Mouse (Mus musculus) MEL (cell line): ENCODE data around the gene Faap24. TPM values are rescaled to one million over a fixed set of nuclear protein-coding genes. Genes with fewer than 3 reads are reported as not detected.
A peak's percentile ranks its signal among the peaks of the same experiment; 100 is the strongest.

ENCODE experiments used
- DNase-seq: peaks from one replicate; pipeline ENCODE4 v3.0.0; 2011; ENCODE audit warnings: low read depth, low spot score
- H3K27ac ChIP-seq: 2 replicates; pipeline ENCODE4 v1.5.1; 2012; ENCODE audit warnings: low read depth, mild to moderate bottlenecking, control low read depth, low read length, moderate library complexity; ENCODE audit not compliant: control insufficient read depth
- H3K27me3 ChIP-seq, 2 experiments: fragments of 150-350 bp in 1 of 2; sonication (generic) in 1 of 2; 2 replicates each; pipeline ENCODE4 v1.6.1; 2012; ENCODE audit warnings: low read length in 2 of 2, mild to moderate bottlenecking in 2 of 2, improper control_type of control experiment in 1 of 2, moderate library complexity in 1 of 2; ENCODE audit not compliant: insufficient read depth in 2 of 2, control insufficient read depth in 1 of 2
- H3K36me3 ChIP-seq, 2 experiments: 2 replicates each; pipeline ENCODE4 v1.6.1; 2012 to 2014; ENCODE audit warnings: low read length in 2 of 2, improper control_type of control experiment in 1 of 2, inconsistent platforms in 1 of 2, mild to moderate bottlenecking in 1 of 2; ENCODE audit not compliant: insufficient read depth in 2 of 2, control insufficient read depth in 1 of 2
- H3K4me1 ChIP-seq, 2 experiments: fragments of 150-350 bp in 1 of 2; sonication (generic) in 1 of 2; 2 replicates each; pipeline ENCODE4 v1.6.1; 2012; ENCODE audit warnings: low read length in 2 of 2, improper control_type of control experiment in 1 of 2, mild to moderate bottlenecking in 1 of 2; ENCODE audit not compliant: insufficient read depth in 2 of 2, control insufficient read depth in 1 of 2
- H3K4me3 ChIP-seq, 2 experiments: fragments of 150-350 bp in 1 of 2; sonication (generic) in 1 of 2; 2 replicates each; pipeline ENCODE4 v1.5.1; 2012; ENCODE audit warnings: low read depth in 2 of 2, low read length in 2 of 2, mild to moderate bottlenecking in 2 of 2, moderate library complexity in 2 of 2, control low read depth in 1 of 2, improper control_type of control experiment in 1 of 2; ENCODE audit not compliant: control insufficient read depth in 1 of 2, insufficient read depth in 1 of 2
- H3K79me2 ChIP-seq: 2 replicates; pipeline ENCODE4 v1.6.1; 2012; ENCODE audit warnings: mild to moderate bottlenecking, low read length, moderate library complexity; ENCODE audit not compliant: control insufficient read depth, poor library complexity, insufficient read depth
- H3K9ac ChIP-seq: 2 replicates; pipeline ENCODE4 v1.6.1; 2012; ENCODE audit warnings: low read depth, mild to moderate bottlenecking, control low read depth, low read length, moderate library complexity; ENCODE audit not compliant: control insufficient read depth, poor library complexity, severe bottlenecking
- H3K9me3 ChIP-seq: fragments of 150-350 bp; sonication (generic); replicated peaks from 2 replicates; pipeline ENCODE4 v1.6.1; 2012; ENCODE audit warnings: mild to moderate bottlenecking, low read length, improper control_type of control experiment, moderate library complexity; ENCODE audit not compliant: insufficient read depth
- BHLHE40 ChIP-seq: IDR thresholded peaks from 2 replicates; pipeline ENCODE4 v1.6.1; 2012; ENCODE audit warnings: low read depth, mild to moderate bottlenecking, inconsistent platforms, low read length, improper control_type of control experiment, borderline replicate concordance
- CHD1 ChIP-seq: IDR thresholded peaks from 2 replicates; pipeline ENCODE4 v1.6.1; 2012; ENCODE audit warnings: low read depth, mild to moderate bottlenecking, inconsistent platforms, low read length, improper control_type of control experiment
- CHD2 ChIP-seq: IDR thresholded peaks from 2 replicates; pipeline ENCODE4 v1.6.1; 2011; ENCODE audit warnings: low read length, improper control_type of control experiment
- CTCF ChIP-seq, 3 experiments: IDR thresholded peaks in 2 of 3; conservative IDR thresholded peaks in 1 of 3; 2 replicates each; pipeline ENCODE4 v1.5.1; 2011 to 2012; ENCODE audit warnings: low read length in 3 of 3, low read depth in 2 of 3, mild to moderate bottlenecking in 2 of 3, improper control_type of control experiment in 1 of 3, inconsistent platforms in 1 of 3, mixed read lengths in 1 of 3, moderate library complexity in 1 of 3; ENCODE audit not compliant: control insufficient read depth in 1 of 3, insufficient read depth in 1 of 3, poor library complexity in 1 of 3, severe bottlenecking in 1 of 3
- E2F4 ChIP-seq: IDR thresholded peaks from 2 replicates; pipeline ENCODE4 v1.6.1; 2011; ENCODE audit warnings: low read depth, low read length, improper control_type of control experiment, borderline replicate concordance
- ELF1 ChIP-seq: IDR thresholded peaks from 2 replicates; pipeline ENCODE4 v1.6.1; 2014; ENCODE audit warnings: low read depth, mild to moderate bottlenecking, inconsistent platforms, low read length, improper control_type of control experiment, moderate library complexity
- EP300 ChIP-seq, 2 experiments: IDR thresholded peaks; 2 replicates each; pipeline ENCODE4 v1.6.1; 2011; ENCODE audit warnings: improper control_type of control experiment in 2 of 2, low read length in 2 of 2, low read depth in 1 of 2, mild to moderate bottlenecking in 1 of 2
- ETS1 ChIP-seq: IDR thresholded peaks from 2 replicates; pipeline ENCODE4 v1.6.1; 2012; ENCODE audit warnings: low read depth, mild to moderate bottlenecking, inconsistent platforms, low read length, improper control_type of control experiment, moderate library complexity
- GABPA ChIP-seq: IDR thresholded peaks from 2 replicates; pipeline ENCODE4 v1.6.1; 2012; ENCODE audit warnings: low read depth, mild to moderate bottlenecking, inconsistent platforms, low read length, improper control_type of control experiment, moderate library complexity
- GATA1 ChIP-seq: IDR thresholded peaks from 2 replicates; pipeline ENCODE4 v1.6.1; 2011; ENCODE audit warnings: low read depth, low read length, improper control_type of control experiment
- HCFC1 ChIP-seq: IDR thresholded peaks from 2 replicates; pipeline ENCODE4 v1.6.1; 2012; ENCODE audit warnings: low read depth, mild to moderate bottlenecking, inconsistent platforms, low read length, improper control_type of control experiment, moderate library complexity
- JUND ChIP-seq: IDR thresholded peaks from 2 replicates; pipeline ENCODE4 v1.6.1; 2011; ENCODE audit warnings: low read depth, mild to moderate bottlenecking, improper control_type of control experiment, low read length
- KAT2A ChIP-seq: conservative IDR thresholded peaks from 2 replicates; pipeline ENCODE4 v1.6.1; 2012; ENCODE audit warnings: low read depth, low read length, improper control_type of control experiment, inconsistent platforms
- MAFK ChIP-seq: IDR thresholded peaks from 2 replicates; pipeline ENCODE4 v1.6.1; 2011; ENCODE audit warnings: low read depth, mild to moderate bottlenecking, low read length, improper control_type of control experiment, borderline replicate concordance
- MAX ChIP-seq: IDR thresholded peaks from 2 replicates; pipeline ENCODE4 v1.6.1; 2011; ENCODE audit warnings: low read length, improper control_type of control experiment
- MEF2A ChIP-seq: IDR thresholded peaks from 2 replicates; pipeline ENCODE4 v1.6.1; 2014; ENCODE audit warnings: low read depth, mild to moderate bottlenecking, inconsistent platforms, low read length, improper control_type of control experiment; ENCODE audit not compliant: poor library complexity, insufficient replicate concordance, severe bottlenecking; ENCODE audit errors: extremely low read depth
- MYB ChIP-seq: IDR thresholded peaks from 2 replicates; pipeline ENCODE4 v1.6.1; 2011; ENCODE audit warnings: mild to moderate bottlenecking, low read depth, low read length, improper control_type of control experiment
- MYC ChIP-seq: IDR thresholded peaks from 2 replicates; pipeline ENCODE4 v1.6.1; 2011; ENCODE audit warnings: low read depth, mild to moderate bottlenecking, low read length, improper control_type of control experiment, moderate library complexity
- NELFE ChIP-seq: IDR thresholded peaks from 2 replicates; pipeline ENCODE4 v1.6.1; 2011; ENCODE audit warnings: low read depth, low read length, improper control_type of control experiment
- NRF1 ChIP-seq: IDR thresholded peaks from 2 replicates; pipeline ENCODE4 v1.6.1; 2014; ENCODE audit warnings: low read depth, mild to moderate bottlenecking, inconsistent platforms, low read length, improper control_type of control experiment, moderate library complexity; ENCODE audit not compliant: poor library complexity, insufficient read depth, severe bottlenecking
- POLR2A ChIP-seq, 2 experiments: IDR thresholded peaks; 2 replicates each; pipeline ENCODE4 v1.6.1; 2011 to 2012; ENCODE audit warnings: low read length in 2 of 2, mild to moderate bottlenecking in 2 of 2, control low read depth in 1 of 2, improper control_type of control experiment in 1 of 2, low read depth in 1 of 2, moderate library complexity in 1 of 2; ENCODE audit not compliant: control insufficient read depth in 1 of 2, insufficient read depth in 1 of 2, poor library complexity in 1 of 2
- POLR2AphosphoS2 ChIP-seq: IDR thresholded peaks from 2 replicates; pipeline ENCODE4 v1.6.1; 2011; ENCODE audit warnings: low read length, improper control_type of control experiment
- POLR2AphosphoS5 ChIP-seq: IDR thresholded peaks from 2 replicates; pipeline ENCODE4 v1.6.1; 2012; ENCODE audit warnings: low read depth, borderline replicate concordance, mild to moderate bottlenecking, inconsistent platforms, low read length, moderate library complexity, mixed read lengths
- RAD21 ChIP-seq: IDR thresholded peaks from 2 replicates; pipeline ENCODE4 v1.6.1; 2011; ENCODE audit warnings: mild to moderate bottlenecking, low read depth, low read length, improper control_type of control experiment
- RCOR1 ChIP-seq: IDR thresholded peaks from 2 replicates; pipeline ENCODE4 v1.6.1; 2012; ENCODE audit warnings: low read depth, mild to moderate bottlenecking, inconsistent platforms, low read length, improper control_type of control experiment
- SIN3A ChIP-seq: IDR thresholded peaks from 2 replicates; pipeline ENCODE4 v1.6.1; 2012; ENCODE audit warnings: low read length, improper control_type of control experiment, inconsistent platforms
- SMC3 ChIP-seq: IDR thresholded peaks from 2 replicates; pipeline ENCODE4 v1.6.1; 2011; ENCODE audit warnings: low read depth, low read length, improper control_type of control experiment
- TAL1 ChIP-seq: IDR thresholded peaks from 2 replicates; pipeline ENCODE4 v1.6.1; 2012; ENCODE audit warnings: mild to moderate bottlenecking, inconsistent platforms, low read length, moderate library complexity, mixed read lengths
- TBP ChIP-seq: IDR thresholded peaks from 2 replicates; pipeline ENCODE4 v1.8.0; 2011; ENCODE audit warnings: low read depth, low read length, improper control_type of control experiment
- TCF12 ChIP-seq: IDR thresholded peaks from 2 replicates; pipeline ENCODE4 v1.6.1; 2014; ENCODE audit warnings: low read depth, mild to moderate bottlenecking, inconsistent platforms, low read length, improper control_type of control experiment, moderate library complexity
- UBTF ChIP-seq: IDR thresholded peaks from 2 replicates; pipeline ENCODE4 v1.6.1; 2012; ENCODE audit warnings: low read depth, mild to moderate bottlenecking, inconsistent platforms, low read length, improper control_type of control experiment, moderate library complexity, borderline replicate concordance; ENCODE audit not compliant: insufficient read depth
- USF1 ChIP-seq: IDR thresholded peaks from 2 replicates; pipeline ENCODE4 v1.6.1; 2014; ENCODE audit warnings: low read depth, mild to moderate bottlenecking, inconsistent platforms, low read length, improper control_type of control experiment, moderate library complexity
- ZC3H11A ChIP-seq: IDR thresholded peaks from 2 replicates; pipeline ENCODE4 v1.6.1; 2012; ENCODE audit warnings: low read depth, mild to moderate bottlenecking, inconsistent platforms, low read length, improper control_type of control experiment
- ZKSCAN1 ChIP-seq: IDR thresholded peaks from 2 replicates; pipeline ENCODE4 v1.6.1; 2012; ENCODE audit warnings: low read depth, mild to moderate bottlenecking, inconsistent platforms, low read length, improper control_type of control experiment, moderate library complexity
- ZMIZ1 ChIP-seq: IDR thresholded peaks from 2 replicates; pipeline ENCODE4 v1.6.1; 2012; ENCODE audit warnings: low read depth, mild to moderate bottlenecking, inconsistent platforms, low read length, improper control_type of control experiment, moderate library complexity
- ZNF384 ChIP-seq: IDR thresholded peaks from 2 replicates; pipeline ENCODE4 v1.6.1; 2012; ENCODE audit warnings: low read depth, mild to moderate bottlenecking, inconsistent platforms, low read length, improper control_type of control experiment
- polyA plus RNA-seq, 2 experiments: library from polyadenylated mRNA; stranded (reverse) in 1 of 2; unstranded in 1 of 2; fragments of >175 nt in 1 of 2; fragments of >200 nt in 1 of 2; gene quantifications; 2 replicates each; pipeline versions ENCODE4 v1.2.1 to v1.2.4; 2012; ENCODE audit warnings: low replicate concordance in 2 of 2, low read depth in 1 of 2; ENCODE audit not compliant: insufficient read length in 2 of 2, insufficient read depth in 1 of 2, missing spikeins in 1 of 2
- total RNA-seq: library from RNA; depleted of rRNA; stranded (reverse); fragments of 300-350 nt; gene quantifications from 2 replicates; pipeline ENCODE4 v1.2.3, GENCODE M21; 2012

Faap24 gene
- total and polyA plus RNA-seq, 3 experiments = 15.3 to 26.7 TPM; not detected in 1

- H3K4me3 ChIP-seq = peak overlapping the region; percentile 53 to 61
- peaks cover 0 to 13% of the 10 kb centered on the region in 2 experiments; a peak in 2 of 4 replicates for H3K36me3 ChIP-seq
- H3K9me3 ChIP-seq = no peaks in the 10 kb centered on the region
- no peaks in the 10 kb centered on the region for H3K79me2 ChIP-seq
- peak overlapping the region; percentile 87 for H3K27ac ChIP-seq
- no peaks in the 10 kb centered on the region for H3K27me3 ChIP-seq
- H3K9ac ChIP-seq = peak overlapping the region; percentile 73
- H3K4me1 ChIP-seq = peaks cover 7 to 18% of the 10 kb centered on the region in 2 experiments
- peak; percentile 92 for DNase-seq
- TF ChIP-seq CHD2 (no peak), E2F4 (no peak), NRF1 (no peak), USF1 (peak; percentile 86), UBTF (no peak), MAX (0 out of 2 replicates have a peak, but pooled peaks have one; percentile 30), ZC3H11A (no peak), POLR2AphosphoS2 (no peak; the same call in 1 of the 2 replicates), CHD1 (no peak), RAD21 (no peak), HCFC1 (0 out of 2 replicates have a peak, but pooled peaks have one; percentile 30), ZNF384 (peak; percentile 63), POLR2A (IDR thresholded peaks at IDR 0.05; ENCODE audit: control insufficient read depth in 1 of 2, insufficient read depth in 1 of 2, low read depth in 1 of 2, low read length in 2 of 2, poor library complexity in 1 of 2) (peak; percentile 56 to 59), NELFE (no peak; the same call in 1 of the 2 replicates), MYB (peak; percentile 88), KAT2A (peak; percentile 26; the same call in 1 of the 2 replicates), MYC (no peak), MEF2A (no peak), POLR2AphosphoS5 (no peak), ZKSCAN1 (no peak), ZMIZ1 (peak; percentile 68), ELF1 (no peak), GABPA (no peak), TBP (0 out of 2 replicates have a peak, but pooled peaks have one; percentile 0), EP300 (IDR thresholded peaks at IDR 0.05; ENCODE audit: low read depth in 1 of 2, low read length in 2 of 2) (peak; percentile 89 to 92), TAL1 (no peak), SMC3 (no peak), SIN3A (peak; percentile 92), RCOR1 (peak; percentile 93), ETS1 (peak; percentile 94), BHLHE40 (peak; percentile 79), TCF12 (peak; percentile 92), JUND (no peak), MAFK (peak; percentile 74; the same call in 1 of the 2 replicates), GATA1 (peak; percentile 82), CTCF (IDR thresholded peaks at IDR 0.05 in 2 of 3, conservative IDR thresholded peaks at IDR 0.05 in 1 of 3; ENCODE audit: control insufficient read depth in 1 of 3, insufficient read depth in 1 of 3, low read depth in 2 of 3, low read length in 3 of 3, poor library complexity in 1 of 3, severe bottlenecking in 1 of 3) (no peak)
Observed at GRCm38 (mm10) chr7:35373146-35373989, 23.3 kb downstream of the Faap24 start.
